Mouse (Mus musculus) cerebellum, adult 2 months (tissue): Measurements from ENCODE around the gene Crhr2.

Experiments
- CTCF ChIP-seq: fragments of 200-500 bp; IDR thresholded peaks from 2 replicates; pipeline ENCODE4 v1.5.1; 2011; ENCODE audit warnings: low read depth, mild to moderate bottlenecking, control low read depth, low read length, moderate library complexity, borderline replicate concordance; ENCODE audit not compliant: insufficient read depth
- POLR2A ChIP-seq: fragments of 200-500 bp; IDR thresholded peaks from 2 replicates; pipeline ENCODE4 v1.6.1; 2011; ENCODE audit warnings: low read length, control low read depth, borderline replicate concordance; ENCODE audit not compliant: insufficient read depth

- TF ChIP-seq CTCF (no peak), POLR2A (no peak)
These were observed 41.9 kb upstream of the Crhr2 start, which contains the start of gene Inmt for GRCm38 (mm10) chr6:55174741-55175181.
